Mouse (Mus musculus) intestine, embryonic 16.5 days (tissue): ENCODE results near the gene Npepl1. TPM values are rescaled to one million over a fixed set of nuclear protein-coding genes. Genes with fewer than 3 reads are reported as not detected.

Source experiments
- ATAC-seq: fragments of 200-750 bp; cut with Nextera tagmentation; 2 replicates; pipeline ENCODE4 v1.8.0; 2017; ENCODE audit warnings: moderate TSS enrichment, moderate library complexity
- H3K27ac ChIP-seq: fragments of 300-500 bp; sonication (generic); 2 replicates; pipeline ENCODE4 v1.5.1; 2014; ENCODE audit warnings: mild to moderate bottlenecking, low read length
- H3K27me3 ChIP-seq: fragments of 300-500 bp; sonication (generic); replicated peaks from 2 replicates; pipeline ENCODE4 v1.6.1; 2014; ENCODE audit warnings: low read length, control low read depth, mixed read lengths; ENCODE audit not compliant: control insufficient read depth, insufficient read depth
- H3K36me3 ChIP-seq: fragments of 300-500 bp; sonication (generic); 2 replicates; pipeline ENCODE4 v1.6.1; 2014; ENCODE audit warnings: low read length, control low read depth; ENCODE audit not compliant: control insufficient read depth, insufficient read depth
- H3K4me1 ChIP-seq: fragments of 300-500 bp; sonication (generic); 2 replicates; pipeline ENCODE4 v1.6.1; 2014; ENCODE audit warnings: low read length, control low read depth, mixed read lengths; ENCODE audit not compliant: control insufficient read depth, insufficient read depth
- H3K4me2 ChIP-seq: fragments of 300-500 bp; sonication (generic); 2 replicates; pipeline ENCODE4 v1.6.1; 2014; ENCODE audit warnings: low read depth, low read length, control low read depth
- H3K4me3 ChIP-seq: fragments of 300-500 bp; sonication (generic); 2 replicates; pipeline ENCODE4 v1.5.1; 2014; ENCODE audit warnings: mild to moderate bottlenecking, low read length
- H3K9ac ChIP-seq: fragments of 300-500 bp; sonication (generic); 2 replicates; pipeline ENCODE4 v1.6.1; 2014; ENCODE audit warnings: low read depth, low read length
- H3K9me3 ChIP-seq: fragments of 300-500 bp; sonication (generic); 2 replicates; pipeline ENCODE4 v1.6.1; 2016; ENCODE audit warnings: low read length, control low read depth; ENCODE audit not compliant: control insufficient read depth
- WGBS: fragments of 180-500 bp; shearing (Covaris S2); extraction: QIAGEN DNeasy Blood & Tissue Kit; methylation state at CpG from one replicate; pipeline ENCODE4 v1.1.7; 2014; 5-methylcytosine and 5-hydroxymethylcytosine counted together
- polyA plus RNA-seq: library from polyadenylated mRNA; unstranded; fragments of >200 nt; fragmentation: Nextera tagmentation; extraction: Ambion mirVana; gene quantifications from 2 replicates; pipeline ENCODE4 v1.2.1, GENCODE M21; 2015

Gene Npepl1
- polyA plus RNA-seq, 1 experiment from 2014 or later = 46.0 TPM

GRCm38 (mm10) chr2:174074621-174075020, 35.5 kb upstream of the Npepl1 start:
- no peaks in the 10 kb centered on the region for H3K9me3 ChIP-seq
- no peaks in the 10 kb centered on the region for H3K27me3 ChIP-seq
- H3K4me2 ChIP-seq = peak overlapping the region; percentile 93
- peak overlapping the region; percentile 92 for H3K9ac ChIP-seq
- peak overlapping the region; percentile 98 for H3K27ac ChIP-seq
- peaks cover 15% of the 10 kb centered on the region for H3K4me1 ChIP-seq
- WGBS = 10% methylated on average over 13 of the region's 13 CpGs
- ATAC-seq = no peak
- H3K36me3 ChIP-seq = no peaks in the 10 kb centered on the region
- peak overlapping the region; percentile 21 for H3K4me3 ChIP-seq

- H3K36me3 ChIP-seq = no peaks in the 10 kb centered on the region
- H3K4me1 ChIP-seq = peaks cover 15% of the 10 kb centered on the region
- H3K4me2 ChIP-seq = peak overlapping the region; percentile 93
- 7% methylated on average over 22 of the region's 22 CpGs for WGBS
- no peaks in the 10 kb centered on the region for H3K27me3 ChIP-seq
- H3K9me3 ChIP-seq = no peaks in the 10 kb centered on the region
- H3K27ac ChIP-seq = peak overlapping the region; percentile 98
- ATAC-seq = no peak
- H3K4me3 ChIP-seq = peak overlapping the region; percentile 21
- peak overlapping the region; percentile 92 for H3K9ac ChIP-seq
Measured at GRCm38 (mm10) chr2:174075072-174075570, 35.0 kb upstream of the Npepl1 start.

GRCm38 (mm10) chr2:174075673-174076432, 34.3 kb upstream of the Npepl1 start, which contains the start of gene Stx16:
TSS of gene Stx16 (plus strand) at chr2:174076308.
- peak; percentile 96 for ATAC-seq
- peak within 1 kb of the TSS; percentile 92 for H3K9ac ChIP-seq
- H3K4me3 ChIP-seq = peak within 1 kb of the TSS; percentile 93
- no peaks in the 10 kb centered on the region for H3K36me3 ChIP-seq
- no peaks in the 10 kb centered on the region for H3K27me3 ChIP-seq
- H3K9me3 ChIP-seq = no peaks in the 10 kb centered on the region
- H3K4me2 ChIP-seq = peak within 1 kb of the TSS; percentile 93
- peak within 1 kb of the TSS; percentile 98 for H3K27ac ChIP-seq
- H3K4me1 ChIP-seq = peaks cover 15% of the 10 kb centered on the region
- 1% methylated on average over 32 of the region's 32 CpGs for WGBS

GRCm38 (mm10) chr2:174076433-174076824, 33.7 kb upstream of the Npepl1 start:
- Histone ChIP-seq H3K9ac (peak overlapping the region; percentile 92), H3K4me2 (peak overlapping the region; percentile 93), H3K4me3 (peak overlapping the region; percentile 93), H3K9me3 (no peaks in the 10 kb centered on the region), H3K4me1 (peaks cover 15% of the 10 kb centered on the region), H3K27ac (peak overlapping the region; percentile 98), H3K36me3 (no peaks in the 10 kb centered on the region), H3K27me3 (no peaks in the 10 kb centered on the region)
- ATAC-seq = peak; percentile 62
- 0% methylated on average over 22 of the region's 22 CpGs for WGBS

GRCm38 (mm10) chr2:174077004-174077695, 33.0 kb upstream of the Npepl1 start:
- Histone ChIP-seq H3K36me3 (no peaks in the 10 kb centered on the region), H3K4me1 (peaks cover 18% of the 10 kb centered on the region), H3K27ac (peak overlapping the region; percentile 98), H3K4me3 (peak overlapping the region; percentile 93), H3K9ac (peak overlapping the region; percentile 92), H3K9me3 (no peaks in the 10 kb centered on the region), H3K4me2 (peak overlapping the region; percentile 93), H3K27me3 (no peaks in the 10 kb centered on the region)
- ATAC-seq = peak; percentile 36
- under 1% methylated on average over 19 of the region's 19 CpGs for WGBS

- Histone ChIP-seq H3K9ac (peak overlapping the region; percentile 92), H3K9me3 (no peaks in the 10 kb centered on the region), H3K27ac (peak overlapping the region; percentile 98; the same call in 1 of the 2 replicates), H3K4me2 (peak overlapping the region; percentile 93), H3K4me1 (peaks cover 18% of the 10 kb centered on the region), H3K27me3 (no peaks in the 10 kb centered on the region), H3K4me3 (peak overlapping the region; percentile 93), H3K36me3 (no peaks in the 10 kb centered on the region)
- ATAC-seq = no peak
- 9% methylated on average over 11 of the region's 11 CpGs for WGBS
Measured at GRCm38 (mm10) chr2:174077776-174078338, 32.3 kb upstream of the Npepl1 start.

GRCm38 (mm10) chr2:174081833-174082232, 28.3 kb upstream of the Npepl1 start:
- Histone ChIP-seq H3K36me3 (no peaks in the 10 kb centered on the region), H3K4me1 (peaks cover 8% of the 10 kb centered on the region), H3K27me3 (no peaks in the 10 kb centered on the region), H3K9me3 (no peaks in the 10 kb centered on the region), H3K9ac (no peak overlapping the region), H3K27ac (peak overlapping the region; percentile 14), H3K4me3 (no peak overlapping the region), H3K4me2 (no peak overlapping the region)
- ATAC-seq = no peak
- WGBS = 67% methylated on average over 5 of the region's 5 CpGs

GRCm38 (mm10) chr2:174082380-174082918, 27.7 kb upstream of the Npepl1 start:
- no peaks in the 10 kb centered on the region for H3K9me3 ChIP-seq
- H3K36me3 ChIP-seq = no peaks in the 10 kb centered on the region
- 52% methylated on average over 3 of the region's 3 CpGs for WGBS
- H3K27me3 ChIP-seq = no peaks in the 10 kb centered on the region
- H3K4me2 ChIP-seq = no peak overlapping the region
- ATAC-seq = no peak
- H3K4me1 ChIP-seq = peaks cover 8% of the 10 kb centered on the region
- H3K27ac ChIP-seq = no peak overlapping the region; the same call in 1 of the 2 replicates
- H3K9ac ChIP-seq = no peak overlapping the region
- H3K4me3 ChIP-seq = no peak overlapping the region

GRCm38 (mm10) chr2:174095086-174095485, 15.1 kb upstream of the Npepl1 start:
- peaks cover 15% of the 10 kb centered on the region for H3K36me3 ChIP-seq
- ATAC-seq = no peak
- WGBS = 89% methylated on average over 3 of the region's 3 CpGs

More at GRCm38 (mm10) chr2:174095086-174095485, 15.1 kb upstream of the Npepl1 start:
- Histone ChIP-seq H3K27ac (no peak overlapping the region), H3K4me3 (no peak overlapping the region), H3K4me1 (no peaks in the 10 kb centered on the region), H3K9me3 (no peaks in the 10 kb centered on the region), H3K4me2 (no peak overlapping the region), H3K27me3 (no peaks in the 10 kb centered on the region), H3K9ac (no peak overlapping the region)
